8 mouse cellular contexts compared by ENCODE assay signal in the genomic region with DNA sequence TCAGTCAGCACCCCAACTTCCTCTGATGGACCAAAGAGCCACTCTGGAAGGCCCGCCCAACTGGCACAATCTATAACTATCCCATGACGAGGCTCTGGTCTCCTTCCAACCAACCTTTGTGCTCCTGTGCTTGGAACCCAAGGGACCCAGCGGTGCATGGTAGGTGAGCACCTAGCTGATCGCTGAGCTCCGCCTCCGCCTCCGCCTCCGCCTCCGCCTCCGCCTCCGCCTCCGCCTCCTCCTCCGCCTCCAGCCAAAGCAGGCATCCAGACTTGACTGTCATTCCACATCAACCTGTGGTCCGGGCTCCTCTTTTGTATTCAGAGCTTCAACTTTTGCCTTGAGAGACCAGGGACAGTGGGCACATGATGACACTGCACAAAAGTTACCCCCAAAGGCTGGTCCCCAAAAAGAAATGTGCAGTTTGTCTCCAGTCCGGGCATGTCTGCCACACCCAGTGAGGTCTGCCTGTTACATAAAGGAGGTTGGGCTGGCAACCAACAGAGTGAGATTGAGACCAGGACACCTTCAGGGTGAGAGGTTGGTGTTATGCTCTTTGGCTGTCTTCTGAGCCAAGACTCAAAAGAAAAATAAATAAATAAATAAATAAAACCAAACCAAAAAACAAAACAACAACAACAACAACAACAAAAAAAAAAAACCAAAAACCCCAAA.
DNase-seq lines count a peak whose midpoint lies in the region; ATAC-seq lines count a peak whose summit lies in the region.

No protein-coding gene starts in this region.

- no peak overlapping the region for H3K9ac ChIP-seq in neural tube, embryonic 15.5 days (replicated peaks)

- H3K4me2 ChIP-seq in neural tube, embryonic 15.5 days: no peak overlapping the region

- no peaks in the 10 kb centered on the region for H3K36me3 ChIP-seq in neural tube, embryonic 15.5 days
- no peaks in the 10 kb centered on the region for H3K36me3 ChIP-seq in heart, embryonic 10.5 days

- no peak overlapping the region for H3K27ac ChIP-seq in neural tube, embryonic 15.5 days (replicated peaks)
- H3K27ac ChIP-seq in heart, embryonic 10.5 days: no peak overlapping the region

- WGBS in neural tube, embryonic 15.5 days: 62% methylated on average over 15 of the region's 15 CpGs
- 44% methylated on average over 15 of the region's 15 CpGs for WGBS in heart, embryonic 10.5 days

- no peak for ATAC-seq in neural tube, embryonic 15.5 days (ENCODE audit: low FRiP score)
- ATAC-seq in megakaryocyte-erythroid progenitor cell, adult 5-6 weeks (replicated peaks; ENCODE audit: low FRiP score, low TSS enrichment, poor library complexity, severe bottlenecking): peak; percentile 59
- ATAC-seq in granulocyte monocyte progenitor cell, adult 5-6 weeks (replicated peaks; ENCODE audit: poor library complexity, severe bottlenecking): no peak

- no peaks in the 10 kb centered on the region for H3K27me3 ChIP-seq in neural tube, embryonic 15.5 days (replicated peaks)
- H3K27me3 ChIP-seq in heart, embryonic 10.5 days (ENCODE audit: insufficient read depth, poor library complexity, severe bottlenecking): no peaks in the 10 kb centered on the region

- no peak overlapping the region for H3K4me3 ChIP-seq in neural tube, embryonic 15.5 days (replicated peaks)
- H3K4me3 ChIP-seq in heart, embryonic 10.5 days: peak overlapping the region; percentile 38

- H3K9me3 ChIP-seq in neural tube, embryonic 15.5 days (replicated peaks): no peaks in the 10 kb centered on the region
- H3K9me3 ChIP-seq in heart, embryonic 10.5 days: no peaks in the 10 kb centered on the region

- DNase-seq in neural tube, embryonic 10.5 days (ENCODE audit: extremely low spot score, low spot score): peak; percentile 13
- DNase-seq in heart, embryonic 10.5 days (ENCODE audit: low spot score): peak; percentile 79
- peak; percentile 91 to 93 for DNase-seq in kidney, postnatal 36 days
- no peak for DNase-seq in layer of hippocampus, adult 8-10 months (ENCODE audit: low spot score in 2 of 2)
- no peak for DNase-seq in MN1 (ENCODE audit: low spot score)

- peaks cover 5% of the 10 kb centered on the region for H3K4me1 ChIP-seq in neural tube, embryonic 15.5 days
- peaks cover 22% of the 10 kb centered on the region; the same call in 1 of the 2 replicates for H3K4me1 ChIP-seq in heart, embryonic 10.5 days

Comparison
In these comparisons a context has a peak if more than half of its experiments do, and no peak if none do; other contexts are left out.
1. DNase-seq: peak in neural tube, embryonic 10.5 days (single experiment), heart, embryonic 10.5 days (single experiment) and kidney, postnatal 36 days (2 of 2); none in layer of hippocampus, adult 8-10 months (0 of 2) and MN1 (single experiment).